Mouse (Mus musculus): ENCODE measurements around the gene Pi16.

The Pi16 gene

DNA sequence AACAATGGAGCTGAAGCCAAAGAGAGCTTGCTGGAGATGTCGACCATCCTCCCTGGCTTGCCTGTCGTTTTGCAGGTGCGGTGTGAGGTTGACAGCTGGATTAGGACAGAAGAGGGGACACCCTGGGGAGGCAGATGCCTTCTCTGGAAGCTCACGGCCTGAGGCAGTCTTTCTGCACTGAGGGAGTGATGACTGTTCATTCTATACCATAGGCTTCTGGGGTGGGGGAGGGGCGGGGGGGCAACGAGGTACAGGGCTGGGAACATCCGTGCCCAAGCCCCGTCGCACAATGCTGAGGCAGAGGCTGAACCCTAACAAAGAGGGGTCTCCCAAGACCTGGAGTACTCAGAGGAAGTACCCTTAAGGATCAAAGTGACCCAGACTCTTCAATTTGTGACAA lies 39.4 kb downstream of the Pi16 start:
- no peak for DNase-seq (ENCODE audit: low read depth, low spot score)

DNA sequence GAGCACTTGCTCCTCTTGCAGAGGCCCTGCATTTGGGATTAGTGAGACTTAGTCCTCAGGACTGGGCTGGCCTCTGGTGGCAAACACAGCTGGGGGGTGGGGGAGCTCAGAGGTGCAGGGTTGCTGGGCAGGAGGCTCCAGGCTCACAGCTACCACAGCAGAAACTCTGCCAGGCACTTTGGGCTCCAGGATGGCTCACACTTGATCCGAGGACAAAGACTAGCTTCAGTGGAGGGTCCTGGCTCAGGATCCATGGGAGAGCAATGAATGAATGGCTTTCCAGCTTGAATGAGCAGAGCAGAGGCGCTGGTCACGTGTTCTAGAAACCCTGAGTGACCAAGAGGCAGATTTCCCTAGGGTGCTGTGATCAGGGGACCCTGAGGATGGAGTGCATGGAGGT lies 41.4 kb downstream of the Pi16 start:
- no peak for DNase-seq (ENCODE audit: low read depth, low spot score)

DNA sequence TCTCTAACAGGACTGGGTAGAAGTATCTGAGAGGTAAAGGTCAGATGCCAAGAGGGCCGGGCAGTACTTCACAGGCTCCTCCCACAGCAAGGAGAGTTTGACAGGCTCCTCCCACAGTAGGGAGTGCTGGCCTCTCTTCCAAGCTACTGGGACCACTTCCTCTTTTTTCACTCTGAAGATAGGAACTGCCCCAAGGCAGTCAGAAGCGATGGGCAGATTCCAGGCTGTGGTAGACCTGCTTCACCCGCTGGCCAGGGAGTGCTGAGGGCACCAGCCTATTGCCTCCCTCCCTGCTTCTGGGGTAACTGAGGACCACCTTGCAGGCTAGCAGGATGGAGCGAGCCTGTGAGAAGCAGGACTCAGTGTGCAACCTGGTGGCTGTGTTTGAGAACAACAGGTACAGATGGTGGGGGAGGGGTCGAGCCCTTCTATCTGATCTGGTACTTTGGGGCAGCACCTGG lies 43.3 kb downstream of the Pi16 start, which contains the start of gene Fgd2:
Gene Fgd2 (plus strand): TSS at position 154 of the 461 bp plus-strand sequence.
- peak; percentile 37 for DNase-seq (ENCODE audit: low read depth, low spot score)

DNA sequence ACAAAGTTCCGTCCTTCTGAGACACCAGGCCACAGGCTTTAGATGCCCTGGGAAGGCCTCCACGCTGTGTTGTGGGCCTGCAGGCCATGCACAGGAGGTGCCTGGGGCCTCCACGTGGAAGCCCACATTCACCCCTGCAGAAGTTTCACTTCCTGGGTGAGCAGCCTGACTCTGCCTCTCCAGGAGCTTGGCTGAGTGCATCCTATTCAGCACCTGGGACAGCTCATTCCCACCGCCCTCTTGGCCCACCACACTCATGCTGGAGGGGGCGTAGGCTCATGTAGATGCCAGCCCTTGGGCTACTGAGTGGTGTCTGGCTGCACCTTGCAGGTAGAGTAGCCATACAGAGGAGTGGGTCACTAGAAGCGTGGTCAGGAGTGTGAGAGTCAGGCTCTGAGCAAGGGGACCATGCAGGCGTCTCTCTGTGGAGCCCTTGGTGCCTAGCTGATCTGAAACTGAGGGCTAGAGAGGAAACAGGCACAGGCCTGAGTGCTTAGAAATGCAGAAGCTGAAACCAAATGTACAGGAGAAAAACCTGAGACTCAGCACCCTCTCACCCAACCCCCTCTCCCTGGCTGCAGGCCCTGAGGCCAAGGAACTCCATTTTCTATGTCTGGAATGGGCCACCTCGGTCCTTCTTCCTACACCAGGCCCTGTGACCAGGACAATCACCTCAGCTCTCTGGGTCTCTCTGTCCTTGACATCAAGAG lies 44.7 kb downstream of the Pi16 start:
- peak; percentile 54 for DNase-seq (ENCODE audit: low read depth, low spot score)

DNA sequence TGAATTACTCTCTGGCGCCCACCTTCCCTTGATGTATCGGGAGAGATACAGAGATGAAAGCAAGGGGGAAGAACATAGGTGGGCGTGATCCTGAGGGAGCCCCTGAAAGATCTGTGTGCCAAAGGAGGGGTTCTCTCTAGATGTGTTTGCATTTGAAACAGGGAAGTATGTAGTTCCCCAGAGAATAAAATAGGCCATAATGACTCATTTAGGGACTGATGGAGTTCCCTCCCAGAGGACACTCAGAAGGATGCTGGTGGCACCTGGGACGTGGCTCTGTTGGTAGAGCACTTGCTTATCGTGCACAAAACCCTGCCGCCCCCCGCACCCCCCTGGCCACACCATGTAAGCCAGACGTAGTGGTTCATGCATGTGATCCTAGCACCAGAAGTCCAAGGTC lies 45.6 kb downstream of the Pi16 start:
- no peak for DNase-seq (ENCODE audit: low read depth, low spot score)

DNA sequence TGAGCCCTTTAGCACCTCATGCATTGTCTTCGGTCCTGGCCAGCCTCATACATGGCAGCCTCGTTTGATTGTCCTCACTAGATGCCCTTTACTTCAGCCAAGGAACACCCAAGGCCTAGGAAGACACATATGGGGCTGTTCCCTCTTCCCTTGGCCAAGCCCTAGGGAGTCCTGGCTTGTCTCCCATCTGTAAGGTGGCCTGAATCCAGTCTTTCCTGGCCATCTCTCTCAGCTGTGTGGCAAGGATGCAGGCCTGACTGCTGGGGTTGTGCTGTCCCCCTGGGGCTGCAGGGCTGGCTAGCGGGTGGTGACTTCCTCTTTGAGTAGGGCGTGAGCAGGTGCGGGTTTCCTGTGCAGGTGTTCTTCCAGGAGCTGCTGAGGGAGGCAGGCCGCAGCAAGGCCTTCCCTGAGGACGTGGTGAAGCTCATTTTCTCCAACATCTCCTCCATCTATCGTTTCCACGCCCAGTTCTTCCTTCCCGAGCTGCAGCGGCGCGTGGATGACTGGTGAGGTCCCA lies 47.7 kb downstream of the Pi16 start:
- peak; percentile 28 for DNase-seq (ENCODE audit: low read depth, low spot score)

DNA sequence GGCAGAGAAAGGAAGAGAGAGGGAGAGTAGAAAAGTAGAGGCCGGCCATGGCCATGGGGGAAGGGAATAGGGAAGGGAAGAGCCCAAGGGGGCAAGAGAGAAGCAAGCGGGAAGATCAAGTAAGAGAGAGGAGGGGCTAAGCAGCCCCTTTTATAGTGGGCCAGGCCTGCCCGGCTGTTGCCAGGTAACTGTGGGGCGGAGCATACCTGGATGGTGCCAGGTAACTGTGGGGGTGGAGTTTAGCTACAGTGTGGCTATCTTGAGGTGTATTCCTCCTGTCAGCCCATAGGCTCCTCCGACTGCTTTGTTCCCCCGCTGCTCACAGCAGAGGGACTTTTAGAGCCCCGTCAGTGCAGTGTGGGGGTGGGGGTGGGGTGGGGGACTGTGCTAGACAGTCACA lies 51.2 kb downstream of the Pi16 start:
- DNase-seq (ENCODE audit: low read depth, low spot score), result no peak

DNA sequence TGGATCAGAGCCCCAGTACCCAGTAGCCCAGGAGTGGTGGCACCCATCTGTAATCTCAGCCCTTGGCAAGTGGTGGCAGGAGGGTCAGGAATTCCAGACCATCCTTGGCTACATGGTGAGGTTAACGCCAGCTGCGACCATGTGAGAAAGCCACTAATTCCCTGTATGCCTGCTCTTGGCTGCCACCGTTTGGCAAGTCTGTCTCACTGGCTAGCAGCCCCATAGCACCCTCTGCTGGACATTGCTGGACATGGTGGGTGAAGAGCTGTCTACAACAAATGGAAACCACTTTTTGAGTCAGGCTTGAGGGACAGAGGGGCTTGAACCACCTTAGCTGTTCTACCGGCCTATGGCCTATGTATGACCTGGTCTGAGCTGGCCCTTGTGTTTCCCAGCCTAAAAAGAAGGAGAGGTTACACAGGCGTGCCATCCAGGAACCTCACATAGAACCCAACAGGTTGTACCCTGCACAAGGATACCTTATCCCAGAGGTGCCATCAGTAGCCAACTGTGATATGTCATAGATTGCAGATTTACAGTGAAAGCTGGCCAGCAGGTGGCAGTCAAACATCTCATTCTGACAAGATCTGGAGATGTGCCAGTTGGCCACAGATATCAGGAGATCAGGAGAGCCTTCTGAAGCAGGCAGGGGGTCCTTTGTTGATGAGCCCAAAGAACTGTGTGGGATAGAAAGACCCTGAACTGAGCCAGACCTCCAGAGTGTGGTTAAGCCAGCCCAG lies 53.7 kb downstream of the Pi16 start:
- DNase-seq (ENCODE audit: low read depth, low spot score), result peak; percentile 95

DNA sequence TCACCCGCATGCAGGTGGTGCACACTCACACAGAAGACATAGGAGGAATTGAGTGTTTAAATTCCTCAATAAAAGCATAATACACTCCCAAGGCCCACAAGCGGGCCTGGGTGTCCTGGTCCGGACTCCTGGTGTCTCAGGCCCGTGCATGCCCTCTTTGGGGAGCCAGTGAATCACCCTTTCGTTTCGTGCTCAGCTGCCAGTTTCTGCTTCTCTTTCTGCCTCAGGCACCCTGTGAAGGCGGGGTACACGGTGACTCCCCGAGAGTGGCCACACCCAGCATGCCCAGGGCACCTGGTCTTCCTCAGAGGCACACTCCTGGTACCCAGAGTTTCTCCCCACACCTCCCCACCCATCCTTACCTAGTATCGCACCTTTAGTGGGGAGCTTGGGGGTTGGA lies 58.4 kb downstream of the Pi16 start:
- DNase-seq (ENCODE audit: low read depth, low spot score), result no peak

DNA sequence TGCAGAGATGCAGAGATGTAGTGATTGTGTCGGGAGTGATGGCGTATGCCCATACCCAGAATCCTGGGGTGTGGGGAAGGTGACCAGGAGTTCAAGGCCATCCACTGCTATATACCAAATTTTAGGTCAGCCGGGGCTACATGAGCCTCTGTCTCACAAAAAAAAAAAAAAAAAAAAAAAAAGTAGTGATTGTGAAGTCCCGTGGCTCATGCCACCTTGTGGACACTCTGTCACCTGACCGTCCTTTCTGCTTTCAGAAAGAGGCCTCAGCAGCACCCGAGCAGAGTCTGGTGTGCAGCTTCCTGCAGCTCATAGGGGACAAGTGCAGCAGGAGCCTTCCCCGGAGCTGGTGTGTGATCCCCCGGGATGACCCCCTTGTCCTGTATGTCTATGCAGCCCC lies 60.6 kb downstream of the Pi16 start:
- no peak for DNase-seq (ENCODE audit: low read depth, low spot score)
